11 mouse cellular contexts compared by ENCODE assay signal in the genomic region with DNA sequence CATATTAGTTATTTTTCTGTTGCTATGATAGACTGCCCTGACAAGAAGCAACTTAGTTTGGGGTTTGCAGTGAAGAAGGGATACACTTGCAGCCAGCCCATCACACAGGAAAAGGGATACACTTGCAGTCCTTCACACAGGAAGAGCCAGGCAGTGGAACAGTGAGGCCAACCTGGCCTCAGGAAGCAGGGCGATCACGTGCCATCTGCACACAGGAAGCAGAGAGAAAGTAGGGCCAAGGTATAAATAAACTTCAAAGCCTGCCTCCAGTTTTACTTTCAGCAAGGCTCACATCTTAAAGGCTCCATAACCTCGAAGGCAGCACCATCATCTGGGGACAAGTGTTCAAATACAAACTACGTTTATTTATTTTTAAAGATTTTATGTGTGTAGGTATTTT. TPM values are rescaled to one million over a fixed set of nuclear protein-coding genes. Genes with fewer than 3 reads are reported as not detected.
DNase-seq lines count a peak whose midpoint lies in the region; ATAC-seq and TF ChIP-seq lines count a peak whose summit lies in the region.
"Had no signal": no experiment of that assay in that cellular context is flagged by ENCODE, and none has a peak within 500 bp of the region (broad histone marks: within the 10 kb centered on the region; RNA-seq: fewer than 3 reads in every experiment).

No protein-coding gene starts in this region.

- no peak for DNase-seq in left cerebral cortex, adult 2 months (ENCODE audit: extremely low spot score in 1 of 2, low spot score in 2 of 2)
- no peak for DNase-seq in left cerebral cortex, postnatal 36 days (ENCODE audit: low spot score in 2 of 2)
- peak; percentile 64 for DNase-seq in thymus, adult 2 months
- DNase-seq in kidney, adult 8-10 months, result no peak
- DNase-seq in cerebellum, adult 2 months, result no peak
- DNase-seq in urinary bladder, postnatal 4 days (ENCODE audit: low spot score in 2 of 2), result no peak
- DNase-seq: cerebellum, adult 9-10 months had no signal

- no peaks in the 10 kb centered on the region for H3K9me3 ChIP-seq in liver, embryonic 15.5 days (replicated peaks)

- 0 out of 2 replicates have a peak overlapping the region, but pooled peaks have one; percentile 21 for H3K4me2 ChIP-seq in liver, embryonic 15.5 days

- H3K27ac ChIP-seq in left cerebral cortex, adult 2 months, result 0 out of 2 replicates have a peak overlapping the region, but pooled peaks have one; percentile 3
- H3K27ac ChIP-seq in liver, embryonic 15.5 days (replicated peaks), result no peak overlapping the region
- H3K27ac ChIP-seq in thymus, adult 2 months (ENCODE audit: control insufficient read depth, insufficient read depth, low read length), result peak overlapping the region; percentile 89
- no peak overlapping the region for H3K27ac ChIP-seq in cerebellum, adult 2 months (ENCODE audit: insufficient read depth, low read length)

- no peak overlapping the region for H3K4me3 ChIP-seq in left cerebral cortex, adult 2 months
- H3K4me3 ChIP-seq in liver, embryonic 15.5 days (replicated peaks), result no peak overlapping the region
- no peak overlapping the region for H3K4me3 ChIP-seq in thymus, adult 2 months (ENCODE audit: control insufficient read depth, insufficient read depth, low read length)
- no peak overlapping the region for H3K4me3 ChIP-seq in cerebellum, adult 2 months (replicated peaks; ENCODE audit: insufficient read depth, low read depth, low read length)
- H3K4me3 ChIP-seq: myocyte had no signal

- peak; percentile 43 for ATAC-seq in common myeloid progenitor, adult 5-6 weeks (replicated peaks; ENCODE audit: low read depth, poor library complexity, severe bottlenecking)
- ATAC-seq in liver, embryonic 15.5 days (ENCODE audit: insufficient read depth), result no peak

- H3K9ac ChIP-seq in liver, embryonic 15.5 days, result no peak overlapping the region

- H3K4me1 ChIP-seq in liver, embryonic 15.5 days (replicated peaks), result peaks cover 76% of the 10 kb centered on the region
- H3K4me1 ChIP-seq in thymus, adult 2 months (replicated peaks; ENCODE audit: control insufficient read depth, insufficient read depth, low read length), result peaks cover 42% of the 10 kb centered on the region
- peaks cover 4% of the 10 kb centered on the region; the same call in 1 of the 2 replicates for H3K4me1 ChIP-seq in cerebellum, adult 2 months (ENCODE audit: control insufficient read depth, insufficient read depth, low read length)

- H3K27me3 ChIP-seq in liver, embryonic 15.5 days, result no peaks in the 10 kb centered on the region
- H3K27me3 ChIP-seq in thymus, adult 2 months (ENCODE audit: control insufficient read depth, insufficient read depth, low read length), result no peaks in the 10 kb centered on the region
- H3K27me3 ChIP-seq in cerebellum, adult 2 months (ENCODE audit: control insufficient read depth, insufficient read depth, low read length), result no peaks in the 10 kb centered on the region

- TF ChIP-seq CTCF in left cerebral cortex, adult 2 months (IDR thresholded peaks at IDR 0.05), result no peak
- no peak for TF ChIP-seq CTCF in thymus, adult 2 months (IDR thresholded peaks at IDR 0.05; ENCODE audit: borderline replicate concordance, control insufficient read depth, extremely low read depth, insufficient read depth, low read length, poor library complexity)
- no peak for TF ChIP-seq CTCF in cerebellum, adult 2 months (IDR thresholded peaks at IDR 0.05; ENCODE audit: borderline replicate concordance, insufficient read depth, low read depth, low read length)

- WGBS in liver, embryonic 15.5 days (ENCODE audit: insufficient replicate concordance), result 33% methylated on average over 4 of the region's 4 CpGs
- 2% methylated on average over 4 of the region's 4 CpGs for WGBS in thymus, adult 2 months
- 54% methylated on average over 4 of the region's 4 CpGs for WGBS in cerebellum, adult 2 months

- peaks cover 94% of the 10 kb centered on the region for H3K36me3 ChIP-seq in liver, embryonic 15.5 days (replicated peaks)
- H3K36me3 ChIP-seq in thymus, adult 2 months (ENCODE audit: control insufficient read depth, insufficient read depth, low read length), result peaks cover 42% of the 10 kb centered on the region

- intact Hi-C loops in left cerebral cortex, adult 2 months (cut with DNase I), result no loop called here
- intact Hi-C loops in left cerebral cortex, postnatal 36 days (cut with DNase I), result no loop called here

- TF ChIP-seq POLR2A in thymus, adult 2 months (IDR thresholded peaks at IDR 0.05; ENCODE audit: control insufficient read depth, extremely low read depth, insufficient read depth, low read length, poor library complexity), result no peak
- TF ChIP-seq POLR2A in cerebellum, adult 2 months (IDR thresholded peaks at IDR 0.05; ENCODE audit: borderline replicate concordance, insufficient read depth, low read length), result no peak

RNA-seq across cellular contexts. Expression of a gene that starts 6.0 kb away (rescaled TPM):
- total RNA-seq in left cerebral cortex, adult 2 months (2021), result 10 to 100 TPM; 10.5 to 12.4 TPM
- 10 to 100 TPM in 1 of 2 experiments, 1 to 10 TPM in 1; 9.2 to 10.9 TPM for total RNA-seq in left cerebral cortex, postnatal 36 days (2021)
- total RNA-seq in common myeloid progenitor, adult 5-6 weeks (2017), result 59.4 and 64.7 TPM in 2 replicates
- 62.9 and 67.0 TPM in 2 replicates for polyA plus RNA-seq in liver, embryonic 15.5 days (2015; fragmentation: Nextera tagmentation; extraction: Ambion mirVana)
- 124 and 126 TPM in 2 replicates for polyA plus RNA-seq in thymus, adult 2 months (2012; rRNA removed)
- 9.3 and 9.8 TPM in 2 replicates for polyA plus RNA-seq in cerebellum, adult 2 months (2012; rRNA removed)

RNA-seq across cellular contexts. Expression of a gene that starts 14.5 kb away (rescaled TPM):
- total RNA-seq in left cerebral cortex, adult 2 months (2021), result 10 to 100 TPM; 15.7 to 18.6 TPM
- 10 to 100 TPM; 17.4 to 22.1 TPM for total RNA-seq in left cerebral cortex, postnatal 36 days (2021)
- 0.18 TPM in 1 of 2 replicates, not detected in the other for total RNA-seq in common myeloid progenitor, adult 5-6 weeks (2017)
- 0.43 and 0.61 TPM in 2 replicates for polyA plus RNA-seq in liver, embryonic 15.5 days (2015; fragmentation: Nextera tagmentation; extraction: Ambion mirVana)
- polyA plus RNA-seq in thymus, adult 2 months (2012; rRNA removed), result 2.8 and 2.9 TPM in 2 replicates
- 6.5 and 7.6 TPM in 2 replicates for polyA plus RNA-seq in cerebellum, adult 2 months (2012; rRNA removed)

RNA-seq across cellular contexts. Expression of a gene that starts 20.8 kb away (rescaled TPM):
- 1 to 10 TPM; 8.1 to 8.2 TPM for total RNA-seq in left cerebral cortex, adult 2 months (2021)
- 1 to 10 TPM; 6.1 to 6.8 TPM for total RNA-seq in left cerebral cortex, postnatal 36 days (2021)
- total RNA-seq in common myeloid progenitor, adult 5-6 weeks (2017), result not detected in 2 replicates
- polyA plus RNA-seq in liver, embryonic 15.5 days (2015; fragmentation: Nextera tagmentation; extraction: Ambion mirVana), result 0.18 and 0.23 TPM in 2 replicates
- 3.3 and 4.0 TPM in 2 replicates for polyA plus RNA-seq in thymus, adult 2 months (2012; rRNA removed)
- polyA plus RNA-seq in cerebellum, adult 2 months (2012; rRNA removed), result 11.0 and 14.7 TPM in 2 replicates

RNA-seq across cellular contexts. Expression of a gene that starts 44.8 kb away (rescaled TPM):
- under 1 TPM in 1 of 2 experiments, not detected in 1; 0.18 TPM for total RNA-seq in left cerebral cortex, adult 2 months (2021)
- total RNA-seq in left cerebral cortex, postnatal 36 days (2021), result not detected
- 5.4 and 9.3 TPM in 2 replicates for total RNA-seq in common myeloid progenitor, adult 5-6 weeks (2017)
- 0.26 and 0.32 TPM in 2 replicates for polyA plus RNA-seq in liver, embryonic 15.5 days (2015; fragmentation: Nextera tagmentation; extraction: Ambion mirVana)
- polyA plus RNA-seq in thymus, adult 2 months (2012; rRNA removed), result 256 and 265 TPM in 2 replicates
- 0.05 and 0.08 TPM in 2 replicates for polyA plus RNA-seq in cerebellum, adult 2 months (2012; rRNA removed)
- total RNA-seq: left cerebral cortex, postnatal 25 days had no signal

Comparison
In these comparisons a context has a peak if more than half of its experiments do, and no peak if none do; other contexts are left out.
1. H3K27ac ChIP-seq: peak in left cerebral cortex, adult 2 months (single experiment) and thymus, adult 2 months (single experiment); none in liver, embryonic 15.5 days (single experiment) and cerebellum, adult 2 months (single experiment).
2. RNA of a gene that starts 14.5 kb away (total RNA-seq): 17.4 to 22.1 TPM in left cerebral cortex, postnatal 36 days and 15.7 to 18.6 TPM in left cerebral cortex, adult 2 months; 0.18 TPM in common myeloid progenitor, adult 5-6 weeks; every median in the first group is over 10 times any median in the second.